Mouse (Mus musculus) hindbrain, embryonic 10.5 days (tissue): ENCODE results near the gene Rgs3. TPM values are rescaled to one million over a fixed set of nuclear protein-coding genes. Genes with fewer than 3 reads are reported as not detected.
A peak's percentile ranks its signal among the peaks of the same experiment; 100 is the strongest.

Experiments
- DNase-seq: peaks from one replicate; pipeline ENCODE4 v3.0.0-alpha.2; 2017; ENCODE audit warnings: low spot score
- H3K27ac ChIP-seq: fragments of 300-500 bp; sonication (generic); 2 replicates; pipeline ENCODE4 v1.5.1; 2016; ENCODE audit warnings: mild to moderate bottlenecking, moderate library complexity
- H3K27me3 ChIP-seq: fragments of 300-500 bp; sonication (generic); 2 replicates; pipeline ENCODE4 v1.6.1; 2016; ENCODE audit warnings: mild to moderate bottlenecking; ENCODE audit not compliant: poor library complexity, insufficient read depth, severe bottlenecking
- H3K36me3 ChIP-seq: fragments of 300-500 bp; sonication (generic); 2 replicates; pipeline ENCODE4 v1.6.1; 2016; ENCODE audit warnings: mild to moderate bottlenecking, moderate library complexity
- H3K4me1 ChIP-seq: fragments of 300-500 bp; sonication (generic); replicated peaks from 2 replicates; pipeline ENCODE4 v1.6.1; 2016; ENCODE audit warnings: mild to moderate bottlenecking
- H3K4me3 ChIP-seq: fragments of 300-500 bp; sonication (generic); 2 replicates; pipeline ENCODE4 v1.5.1; 2016; ENCODE audit warnings: mild to moderate bottlenecking, moderate library complexity
- H3K9me3 ChIP-seq: fragments of 300-500 bp; sonication (generic); 2 replicates; pipeline ENCODE4 v1.6.1; 2016; ENCODE audit warnings: mild to moderate bottlenecking, moderate library complexity
- WGBS: fragments of 180-500 bp; shearing (Covaris S2); methylation state at CpG from one replicate; pipeline ENCODE4 v1.1.7; 2016; 5-methylcytosine and 5-hydroxymethylcytosine counted together
- polyA plus RNA-seq: library from polyadenylated mRNA; unstranded; fragments of >200 nt; fragmentation: Nextera tagmentation; extraction: Ambion mirVana; gene quantifications from 2 replicates; pipeline ENCODE4 v1.2.1, GENCODE M21; 2016

The Rgs3 gene
- polyA plus RNA-seq, 1 experiment from 2014 or later: 48.6 TPM

GRCm38 (mm10) chr4:62679157-62679556, 119.5 kb downstream of the Rgs3 start:
- 0 out of 2 replicates have a peak, but pooled peaks cover 3% of the 10 kb centered on the region for H3K27me3 ChIP-seq
- DNase-seq: no peak
- peaks cover 37% of the 10 kb centered on the region for H3K36me3 ChIP-seq
- no peaks in the 10 kb centered on the region for H3K9me3 ChIP-seq
- no peak overlapping the region for H3K27ac ChIP-seq
- WGBS: 86% methylated on average over 9 of the region's 9 CpGs
- no peak overlapping the region for H3K4me3 ChIP-seq
- H3K4me1 ChIP-seq: peaks cover 75% of the 10 kb centered on the region

GRCm38 (mm10) chr4:62681467-62681866, 121.8 kb downstream of the Rgs3 start:
- WGBS: 86% methylated on average over 11 of the region's 11 CpGs
- Histone ChIP-seq H3K9me3 (no peaks in the 10 kb centered on the region), H3K27ac (no peak overlapping the region), H3K4me3 (no peak overlapping the region), H3K27me3 (no peaks in the 10 kb centered on the region), H3K4me1 (peaks cover 73% of the 10 kb centered on the region), H3K36me3 (peaks cover 49% of the 10 kb centered on the region)
- no peak for DNase-seq

GRCm38 (mm10) chr4:62682371-62682770, 122.7 kb downstream of the Rgs3 start:
- Histone ChIP-seq H3K9me3 (no peaks in the 10 kb centered on the region), H3K27me3 (no peaks in the 10 kb centered on the region), H3K27ac (0 out of 2 replicates have a peak overlapping the region, but pooled peaks have one; percentile 23), H3K36me3 (peaks cover 49% of the 10 kb centered on the region), H3K4me3 (no peak overlapping the region), H3K4me1 (peaks cover 69% of the 10 kb centered on the region)
- DNase-seq: no peak
- WGBS: 81% methylated on average over 8 of the region's 8 CpGs

- H3K36me3 ChIP-seq: peaks cover 49% of the 10 kb centered on the region
- WGBS: 88% methylated on average over 6 of the region's 6 CpGs
- no peaks in the 10 kb centered on the region for H3K9me3 ChIP-seq
- H3K4me1 ChIP-seq: peaks cover 69% of the 10 kb centered on the region
- H3K4me3 ChIP-seq: no peak overlapping the region
- H3K27me3 ChIP-seq: no peaks in the 10 kb centered on the region
- no peak for DNase-seq
- H3K27ac ChIP-seq: no peak overlapping the region
These were observed 123.5 kb downstream of the Rgs3 start for GRCm38 (mm10) chr4:62683148-62683547.

GRCm38 (mm10) chr4:62684351-62684750, 124.7 kb downstream of the Rgs3 start:
- Histone ChIP-seq H3K4me3 (no peak overlapping the region), H3K4me1 (peaks cover 62% of the 10 kb centered on the region), H3K9me3 (no peaks in the 10 kb centered on the region), H3K27ac (no peak overlapping the region), H3K27me3 (no peaks in the 10 kb centered on the region), H3K36me3 (peaks cover 51% of the 10 kb centered on the region)
- WGBS: 83% methylated on average over 3 of the region's 3 CpGs
- no peak for DNase-seq

- H3K4me3 ChIP-seq: no peak overlapping the region
- H3K27ac ChIP-seq: no peak overlapping the region
- H3K27me3 ChIP-seq: no peaks in the 10 kb centered on the region
- H3K4me1 ChIP-seq: peaks cover 60% of the 10 kb centered on the region
- WGBS: 78% methylated on average over 10 of the region's 10 CpGs
- no peak for DNase-seq
- no peaks in the 10 kb centered on the region for H3K9me3 ChIP-seq
- peaks cover 49% of the 10 kb centered on the region for H3K36me3 ChIP-seq
These were observed 125.6 kb downstream of the Rgs3 start for GRCm38 (mm10) chr4:62685268-62685667.

GRCm38 (mm10) chr4:62686769-62687168, 127.1 kb downstream of the Rgs3 start:
- peaks cover 49% of the 10 kb centered on the region for H3K36me3 ChIP-seq
- H3K27me3 ChIP-seq: no peaks in the 10 kb centered on the region
- H3K4me1 ChIP-seq: peaks cover 51% of the 10 kb centered on the region
- DNase-seq: no peak
- H3K4me3 ChIP-seq: no peak overlapping the region
- H3K9me3 ChIP-seq: no peaks in the 10 kb centered on the region
- 0 out of 2 replicates have a peak overlapping the region, but pooled peaks have one; percentile 45 for H3K27ac ChIP-seq
- 44% methylated on average over 1 of the region's 1 CpGs for WGBS

- H3K9me3 ChIP-seq: no peaks in the 10 kb centered on the region
- WGBS: 81% methylated on average over 5 of the region's 5 CpGs
- no peaks in the 10 kb centered on the region for H3K27me3 ChIP-seq
- H3K4me1 ChIP-seq: peaks cover 45% of the 10 kb centered on the region
- peaks cover 50% of the 10 kb centered on the region for H3K36me3 ChIP-seq
- H3K27ac ChIP-seq: no peak overlapping the region
- DNase-seq: no peak
- H3K4me3 ChIP-seq: no peak overlapping the region
These were observed 128.5 kb downstream of the Rgs3 start for GRCm38 (mm10) chr4:62688142-62688541.

- Histone ChIP-seq H3K36me3 (peaks cover 54% of the 10 kb centered on the region), H3K27ac (no peak overlapping the region)
These were observed 131.3 kb downstream of the Rgs3 start for GRCm38 (mm10) chr4:62690997-62691396.

GRCm38 (mm10) chr4:62691625-62692024, 132.0 kb downstream of the Rgs3 start:
- no peaks in the 10 kb centered on the region for H3K9me3 ChIP-seq
- no peak overlapping the region for H3K27ac ChIP-seq
- H3K36me3 ChIP-seq: peaks cover 54% of the 10 kb centered on the region
- 65% methylated on average over 1 of the region's 1 CpGs for WGBS
- no peak overlapping the region for H3K4me3 ChIP-seq
- no peaks in the 10 kb centered on the region for H3K27me3 ChIP-seq
- peaks cover 48% of the 10 kb centered on the region for H3K4me1 ChIP-seq
- no peak for DNase-seq

More at GRCm38 (mm10) chr4:62690997-62691396, 131.3 kb downstream of the Rgs3 start:
- Histone ChIP-seq H3K27me3 (no peaks in the 10 kb centered on the region), H3K4me3 (no peak overlapping the region), H3K4me1 (peaks cover 50% of the 10 kb centered on the region), H3K9me3 (no peaks in the 10 kb centered on the region)
- DNase-seq: no peak
- 84% methylated on average over 4 of the region's 4 CpGs for WGBS

- Histone ChIP-seq H3K27ac (no peak overlapping the region), H3K27me3 (no peaks in the 10 kb centered on the region), H3K4me3 (no peak overlapping the region), H3K9me3 (no peaks in the 10 kb centered on the region), H3K4me1 (peaks cover 50% of the 10 kb centered on the region), H3K36me3 (peaks cover 65% of the 10 kb centered on the region)
- peak; percentile 62 for DNase-seq
- 47% methylated on average over 10 of the region's 10 CpGs for WGBS
These were observed 134.2 kb downstream of the Rgs3 start for GRCm38 (mm10) chr4:62693839-62694238.

- H3K4me3 ChIP-seq: no peak overlapping the region
- peaks cover 60% of the 10 kb centered on the region for H3K4me1 ChIP-seq
- DNase-seq: no peak
- WGBS: 91% methylated on average over 11 of the region's 11 CpGs
- peak overlapping the region; percentile 45; the same call in 1 of the 2 replicates for H3K27ac ChIP-seq
- peaks cover 65% of the 10 kb centered on the region for H3K36me3 ChIP-seq
- H3K9me3 ChIP-seq: no peaks in the 10 kb centered on the region
- H3K27me3 ChIP-seq: no peaks in the 10 kb centered on the region
These were observed 135.2 kb downstream of the Rgs3 start for GRCm38 (mm10) chr4:62694703-62695439.

- Histone ChIP-seq H3K4me1 (peaks cover 67% of the 10 kb centered on the region), H3K27ac (0 out of 2 replicates have a peak overlapping the region, but pooled peaks have one; percentile 45), H3K36me3 (peaks cover 70% of the 10 kb centered on the region), H3K4me3 (no peak overlapping the region), H3K9me3 (no peaks in the 10 kb centered on the region), H3K27me3 (no peaks in the 10 kb centered on the region)
- 75% methylated on average over 8 of the region's 8 CpGs for WGBS
- DNase-seq: no peak
These were observed 135.9 kb downstream of the Rgs3 start for GRCm38 (mm10) chr4:62695523-62695922.
